Mouse (Mus musculus) kidney, embryonic 15.5 days (tissue): Measurements from ENCODE around the gene Rad9a. TPM values are rescaled to one million over a fixed set of nuclear protein-coding genes. Genes with fewer than 3 reads are reported as not detected.

Source experiments
- ATAC-seq: fragments of 200-750 bp; cut with Nextera tagmentation; replicated peaks from 2 replicates; pipeline ENCODE4 v1.8.0; 2017; ENCODE audit warnings: moderate TSS enrichment; ENCODE audit not compliant: low FRiP score
- H3K27ac ChIP-seq: fragments of 300-500 bp; sonication (generic); 2 replicates; pipeline ENCODE4 v1.5.1; 2015; ENCODE audit warnings: mild to moderate bottlenecking, inconsistent platforms
- H3K27me3 ChIP-seq: fragments of 300-500 bp; sonication (generic); 2 replicates; pipeline ENCODE4 v1.6.1; 2015; ENCODE audit warnings: inconsistent platforms
- H3K36me3 ChIP-seq: fragments of 300-500 bp; sonication (generic); 2 replicates; pipeline ENCODE4 v1.6.1; 2015; ENCODE audit warnings: inconsistent platforms
- H3K4me1 ChIP-seq: fragments of 300-500 bp; sonication (generic); 2 replicates; pipeline ENCODE4 v1.6.1; 2015; ENCODE audit warnings: inconsistent platforms
- H3K4me2 ChIP-seq: fragments of 300-500 bp; sonication (generic); 2 replicates; pipeline ENCODE4 v1.6.1; 2015; ENCODE audit warnings: moderate library complexity, mild to moderate bottlenecking, inconsistent platforms
- H3K4me3 ChIP-seq: fragments of 300-500 bp; sonication (generic); replicated peaks from 2 replicates; pipeline ENCODE4 v1.5.1; 2015; ENCODE audit warnings: mild to moderate bottlenecking, inconsistent platforms
- H3K9ac ChIP-seq: fragments of 300-500 bp; sonication (generic); 2 replicates; pipeline ENCODE4 v1.6.1; 2015; ENCODE audit warnings: mild to moderate bottlenecking, inconsistent platforms
- H3K9me3 ChIP-seq: fragments of 300-500 bp; sonication (generic); replicated peaks from 2 replicates; pipeline ENCODE4 v1.6.1; 2016; ENCODE audit warnings: inconsistent platforms
- WGBS: fragments of 180-500 bp; shearing (Covaris S2); methylation state at CpG from one replicate; pipeline ENCODE4 v1.1.7; 2015; ENCODE audit warnings: mixed read lengths; 5-methylcytosine and 5-hydroxymethylcytosine counted together
- polyA plus RNA-seq: library from polyadenylated mRNA; unstranded; fragments of >200 nt; fragmentation: Nextera tagmentation; extraction: Ambion mirVana; gene quantifications from 2 replicates; pipeline ENCODE4 v1.2.1, GENCODE M21; 2015

Gene Rad9a
- polyA plus RNA-seq, 1 experiment from 2014 or later = 38.2 TPM

GRCm38 (mm10) chr19:4156073-4156579, 45.3 kb downstream of the Rad9a start:
- Histone ChIP-seq H3K27ac (peak overlapping the region; percentile 55), H3K27me3 (no peaks in the 10 kb centered on the region), H3K4me3 (no peak overlapping the region), H3K4me1 (peaks cover 24% of the 10 kb centered on the region), H3K4me2 (no peak overlapping the region), H3K9ac (no peak overlapping the region), H3K9me3 (no peaks in the 10 kb centered on the region), H3K36me3 (peaks cover 82% of the 10 kb centered on the region)
- WGBS = 65% methylated on average over 20 of the region's 20 CpGs
- ATAC-seq = no peak

DNA sequence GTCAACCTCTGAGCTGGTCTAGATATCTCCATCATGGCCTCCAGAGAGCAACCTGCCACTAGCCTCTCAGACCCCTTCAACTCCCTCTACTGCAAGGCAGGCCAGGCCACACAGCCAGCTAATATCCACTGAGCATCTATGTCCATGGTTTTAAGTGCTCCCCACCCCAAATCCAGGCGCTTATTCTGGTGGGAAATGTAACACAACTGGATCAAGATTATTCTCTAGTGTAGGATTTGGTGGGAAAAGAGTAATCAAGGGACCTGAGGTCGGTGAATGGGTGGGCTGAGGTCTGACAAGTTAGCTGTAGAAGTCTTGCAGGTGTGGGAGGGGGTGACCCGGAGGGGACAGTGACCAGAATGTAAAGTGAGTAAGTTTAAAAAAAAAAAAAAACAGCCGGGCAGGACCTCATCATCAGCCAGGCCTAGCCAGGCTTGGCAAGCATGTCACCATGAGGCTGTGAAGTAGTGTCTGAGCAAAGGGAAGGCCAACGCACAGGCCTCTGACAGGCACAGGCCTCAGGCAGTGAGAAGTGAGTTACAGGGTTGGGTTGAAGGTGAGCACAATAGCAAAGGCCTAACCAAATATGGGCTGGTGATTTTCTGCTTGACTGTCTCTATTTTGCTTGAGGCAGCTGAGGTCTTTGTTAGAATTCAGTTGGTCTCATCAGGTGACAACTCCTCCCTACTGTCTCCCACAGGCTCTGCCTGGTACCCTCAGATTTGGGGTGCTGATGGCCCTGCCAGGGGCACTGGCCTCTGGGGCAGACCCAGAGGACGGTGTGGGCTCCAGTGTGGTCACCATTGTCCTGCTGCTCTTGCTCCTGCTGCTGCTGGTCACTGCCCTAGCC, 46.0 kb downstream of the Rad9a start:
- H3K27ac ChIP-seq = peak overlapping the region; percentile 55
- peaks cover 31% of the 10 kb centered on the region for H3K4me1 ChIP-seq
- no peaks in the 10 kb centered on the region for H3K27me3 ChIP-seq
- no peak overlapping the region for H3K4me2 ChIP-seq
- no peaks in the 10 kb centered on the region for H3K9me3 ChIP-seq
- ATAC-seq = no peak
- 58% methylated on average over 6 of the region's 6 CpGs for WGBS
- H3K4me3 ChIP-seq = no peak overlapping the region
- peaks cover 82% of the 10 kb centered on the region for H3K36me3 ChIP-seq
- H3K9ac ChIP-seq = no peak overlapping the region

DNA sequence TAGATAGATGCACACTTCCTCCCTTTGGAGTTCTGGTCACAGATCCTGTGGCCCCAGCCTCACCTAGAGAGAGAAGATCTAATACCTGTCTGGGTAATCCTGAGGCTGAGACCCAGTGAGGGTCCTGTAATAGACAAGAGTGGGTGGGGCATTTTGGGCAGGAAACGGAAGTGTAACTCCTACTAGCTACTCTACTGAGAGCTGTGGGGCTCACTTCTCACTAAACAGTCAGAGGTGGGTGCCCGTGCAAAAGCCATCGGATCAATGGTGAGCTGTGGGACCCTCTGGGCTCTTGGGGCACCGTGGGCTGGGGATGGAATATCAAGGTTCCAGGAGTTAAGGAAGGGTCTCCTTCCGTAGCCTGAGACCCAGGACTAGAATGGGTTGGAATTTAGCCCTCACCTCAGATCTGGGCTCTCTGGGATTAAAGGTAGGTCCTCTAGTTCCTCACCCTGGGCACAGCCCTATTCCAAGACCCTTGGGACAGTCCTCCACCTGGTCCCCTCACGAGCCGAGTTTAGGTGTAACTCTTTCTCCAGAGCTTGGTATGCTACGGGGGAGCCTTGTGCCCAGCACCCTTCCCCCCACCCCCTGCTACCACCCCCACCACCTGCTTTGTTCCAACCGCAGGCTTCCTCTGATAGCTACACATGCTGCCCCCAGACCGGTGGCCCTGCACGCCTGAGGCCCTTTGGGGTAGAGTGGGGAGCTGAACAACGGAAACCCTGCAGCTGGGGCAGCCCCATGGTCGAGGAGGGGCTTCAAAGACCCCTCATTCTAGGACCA, 46.8 kb downstream of the Rad9a start:
- ATAC-seq = no peak
- Histone ChIP-seq H3K4me1 (peaks cover 38% of the 10 kb centered on the region), H3K27ac (peak overlapping the region; percentile 55), H3K27me3 (no peaks in the 10 kb centered on the region), H3K9ac (no peak overlapping the region), H3K4me3 (no peak overlapping the region), H3K36me3 (peaks cover 84% of the 10 kb centered on the region), H3K9me3 (no peaks in the 10 kb centered on the region), H3K4me2 (no peak overlapping the region)
- WGBS = 82% methylated on average over 13 of the region's 13 CpGs

- Histone ChIP-seq H3K36me3 (peaks cover 70% of the 10 kb centered on the region), H3K9ac (no peak within 1 kb of the TSS), H3K4me1 (peaks cover 48% of the 10 kb centered on the region), H3K27me3 (no peaks in the 10 kb centered on the region), H3K4me2 (no peak within 1 kb of the TSS), H3K27ac (0 out of 2 replicates have a peak within 1 kb of the TSS, but pooled peaks have one; percentile 55), H3K4me3 (no peak within 1 kb of the TSS), H3K9me3 (no peaks in the 10 kb centered on the region)
- WGBS = 77% methylated on average over 11 of the region's 11 CpGs
- no peak for ATAC-seq
Observed at GRCm38 (mm10) chr19:4153232-4153654, 48.2 kb downstream of the Rad9a start, which contains the start of gene Ptprcap. Gene Ptprcap, plus strand, starts transcription at chr19:4153604.

GRCm38 (mm10) chr19:4152445-4153231, 48.8 kb downstream of the Rad9a start:
- ATAC-seq = no peak
- no peak overlapping the region for H3K27ac ChIP-seq
- 88% methylated on average over 8 of the region's 8 CpGs for WGBS
- peaks cover 64% of the 10 kb centered on the region for H3K36me3 ChIP-seq
- no peak overlapping the region for H3K4me2 ChIP-seq
- no peaks in the 10 kb centered on the region for H3K9me3 ChIP-seq
- H3K4me1 ChIP-seq = peaks cover 54% of the 10 kb centered on the region
- no peak overlapping the region for H3K9ac ChIP-seq
- no peaks in the 10 kb centered on the region for H3K27me3 ChIP-seq
- no peak overlapping the region for H3K4me3 ChIP-seq

GRCm38 (mm10) chr19:4151898-4152297, 49.6 kb downstream of the Rad9a start:
- 88% methylated on average over 5 of the region's 5 CpGs for WGBS
- H3K4me1 ChIP-seq = peaks cover 59% of the 10 kb centered on the region
- H3K36me3 ChIP-seq = peaks cover 57% of the 10 kb centered on the region
- ATAC-seq = no peak
- H3K4me2 ChIP-seq = no peak overlapping the region
- no peak overlapping the region for H3K27ac ChIP-seq
- no peak overlapping the region for H3K4me3 ChIP-seq
- H3K9ac ChIP-seq = no peak overlapping the region
- no peaks in the 10 kb centered on the region for H3K27me3 ChIP-seq
- no peaks in the 10 kb centered on the region for H3K9me3 ChIP-seq

DNA sequence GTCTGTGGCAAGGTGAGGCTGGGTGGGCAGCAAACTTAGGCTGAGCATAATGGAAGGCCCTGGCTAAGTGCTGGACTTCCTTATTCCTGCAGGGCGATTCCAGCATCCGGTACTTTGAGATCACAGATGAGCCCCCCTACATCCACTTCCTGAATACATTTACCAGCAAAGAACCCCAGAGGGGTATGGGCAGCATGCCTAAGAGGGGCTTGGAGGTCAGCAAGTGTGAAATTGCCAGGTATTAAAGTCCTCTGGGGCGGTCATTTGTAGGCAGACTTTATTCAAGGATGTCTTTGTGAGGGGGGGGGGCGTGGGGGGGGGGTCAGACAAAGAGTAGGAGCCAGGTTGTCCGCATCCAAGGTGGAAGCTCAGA, 50.0 kb downstream of the Rad9a start:
- no peaks in the 10 kb centered on the region for H3K27me3 ChIP-seq
- H3K4me2 ChIP-seq = no peak overlapping the region
- peaks cover 56% of the 10 kb centered on the region for H3K4me1 ChIP-seq
- no peaks in the 10 kb centered on the region for H3K9me3 ChIP-seq
- WGBS = 69% methylated on average over 5 of the region's 5 CpGs
- no peak overlapping the region for H3K9ac ChIP-seq
- peaks cover 52% of the 10 kb centered on the region for H3K36me3 ChIP-seq
- H3K4me3 ChIP-seq = no peak overlapping the region
- no peak for ATAC-seq
- no peak overlapping the region for H3K27ac ChIP-seq

- ATAC-seq = no peak
- Histone ChIP-seq H3K9me3 (no peaks in the 10 kb centered on the region), H3K4me1 (peaks cover 50% of the 10 kb centered on the region), H3K4me2 (no peak overlapping the region), H3K4me3 (no peak overlapping the region), H3K27me3 (no peaks in the 10 kb centered on the region), H3K27ac (no peak overlapping the region), H3K36me3 (peaks cover 46% of the 10 kb centered on the region), H3K9ac (0 out of 2 replicates have a peak overlapping the region, but pooled peaks have one; percentile 4)
- 85% methylated on average over 22 of the region's 22 CpGs for WGBS
Observed at GRCm38 (mm10) chr19:4150567-4151487, 50.6 kb downstream of the Rad9a start.

DNA sequence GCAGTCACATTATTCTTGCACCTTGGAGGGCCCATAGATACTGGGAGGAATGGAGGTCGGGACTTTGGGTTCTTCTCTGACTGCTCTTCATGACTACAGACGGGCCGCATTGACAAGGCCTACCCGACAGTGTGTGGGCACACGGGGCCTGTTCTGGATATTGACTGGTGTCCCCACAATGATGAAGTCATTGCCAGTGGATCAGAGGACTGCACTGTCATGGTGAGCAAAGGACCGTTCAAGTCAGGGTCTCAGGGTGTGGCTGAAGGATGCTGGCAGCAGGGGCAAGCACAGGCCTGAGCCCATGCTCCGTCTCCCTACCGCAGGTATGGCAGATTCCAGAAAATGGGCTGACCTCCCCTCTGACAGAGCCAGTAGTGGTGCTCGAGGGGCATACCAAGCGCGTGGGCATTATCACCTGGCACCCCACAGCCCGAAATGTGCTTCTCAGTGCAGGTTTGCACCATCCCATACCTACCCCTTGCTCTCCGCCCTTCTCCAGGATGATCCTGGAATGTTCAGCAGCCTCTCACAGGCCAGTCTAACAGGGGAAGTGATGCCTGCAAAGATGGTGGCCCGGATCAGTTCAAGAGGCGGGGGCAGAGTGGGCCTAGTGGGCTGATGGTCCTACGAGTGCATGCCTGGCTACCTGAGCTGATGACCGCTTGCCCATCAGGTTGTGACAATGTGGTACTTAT, 51.5 kb downstream of the Rad9a start:
- H3K27ac ChIP-seq = no peak overlapping the region
- peak overlapping the region; percentile 4; the same call in 1 of the 2 replicates for H3K9ac ChIP-seq
- 95% methylated on average over 17 of the region's 17 CpGs for WGBS
- peaks cover 42% of the 10 kb centered on the region for H3K36me3 ChIP-seq
- H3K4me1 ChIP-seq = peaks cover 43% of the 10 kb centered on the region
- H3K27me3 ChIP-seq = no peaks in the 10 kb centered on the region
- H3K4me2 ChIP-seq = peak overlapping the region; percentile 84
- H3K4me3 ChIP-seq = peak overlapping the region; percentile 95
- H3K9me3 ChIP-seq = no peaks in the 10 kb centered on the region
- no peak for ATAC-seq

DNA sequence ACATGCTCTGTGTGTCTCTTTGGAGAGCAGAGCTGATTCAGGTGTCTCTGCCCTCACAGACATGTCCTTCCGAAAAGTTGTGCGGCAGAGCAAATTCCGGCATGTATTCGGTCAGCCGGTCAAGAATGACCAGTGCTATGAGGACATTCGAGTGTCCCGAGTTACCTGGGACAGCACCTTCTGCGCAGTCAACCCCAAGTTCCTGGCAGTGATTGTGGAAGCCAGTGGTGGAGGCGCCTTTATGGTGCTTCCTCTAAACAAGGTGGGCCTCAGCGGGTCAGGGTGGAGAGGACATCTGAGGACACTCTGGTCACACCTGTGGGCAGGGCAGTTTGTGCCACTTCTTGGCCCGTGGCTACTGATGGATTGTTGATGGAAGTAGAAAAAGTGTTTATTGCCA, 52.2 kb downstream of the Rad9a start:
- H3K4me3 ChIP-seq = peak overlapping the region; percentile 95
- no peak overlapping the region for H3K27ac ChIP-seq
- whole genome bisulfite sequencing = 76% methylated on average over 11 of the region's 11 CpGs
- no peak for ATAC-seq
- peak overlapping the region; percentile 94 for H3K9ac ChIP-seq
- no peaks in the 10 kb centered on the region for H3K27me3 ChIP-seq
- peaks cover 37% of the 10 kb centered on the region for H3K4me1 ChIP-seq
- H3K36me3 ChIP-seq = peaks cover 42% of the 10 kb centered on the region
- H3K4me2 ChIP-seq = peak overlapping the region; percentile 84
- H3K9me3 ChIP-seq = no peaks in the 10 kb centered on the region
